Mouse (Mus musculus): ENCODE data around the gene Olfr77.

The Olfr77 gene

DNA sequence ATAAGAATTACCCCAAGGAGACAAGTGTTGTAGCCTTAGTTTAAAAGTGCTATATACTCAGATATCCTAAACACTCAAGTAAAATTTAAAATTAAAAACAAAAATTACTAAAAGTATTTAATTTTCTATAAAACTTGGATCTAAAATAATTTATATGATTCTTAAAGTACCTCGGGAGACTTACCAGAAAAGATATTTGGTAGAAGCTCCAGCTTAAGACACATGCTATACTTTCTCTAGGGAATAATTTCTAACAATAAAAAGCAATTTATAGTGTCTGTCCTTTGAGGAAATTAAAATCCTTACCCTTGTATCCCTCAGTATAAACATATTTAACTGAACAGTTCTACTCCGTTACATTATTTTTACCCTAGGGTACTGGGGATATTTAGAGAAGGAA lies at the start of gene Olfr77:
Olfr77 (plus strand) TSS at position 301 of the 400 bp plus-strand sequence.
- DNase-seq (ENCODE audit: low read depth, low spot score) = no peak

DNA sequence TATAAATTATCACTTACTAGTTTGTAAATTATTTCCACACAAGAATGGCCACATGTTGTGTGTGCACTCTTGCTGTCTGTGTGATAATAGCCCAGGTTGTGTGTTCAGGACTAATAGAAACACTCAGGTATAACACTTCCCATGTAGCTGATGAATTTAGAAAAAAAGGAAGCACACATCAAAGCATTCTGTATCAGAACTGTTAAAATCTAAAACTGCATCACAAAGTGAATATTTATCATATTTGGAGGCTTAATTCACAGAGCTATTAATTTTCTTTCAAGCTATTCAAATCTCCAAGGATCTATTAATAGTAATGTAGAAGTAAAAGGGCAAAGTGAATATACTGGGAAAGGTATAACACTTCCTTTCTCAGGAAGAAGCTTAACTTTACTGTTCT lies 28.8 kb upstream of the Olfr77 start, which contains the start of gene Olfr862:
Olfr862 (minus strand) TSS at position 101 of the 400 bp plus-strand sequence.
- no peak for DNase-seq (ENCODE audit: low read depth, low spot score)

DNA sequence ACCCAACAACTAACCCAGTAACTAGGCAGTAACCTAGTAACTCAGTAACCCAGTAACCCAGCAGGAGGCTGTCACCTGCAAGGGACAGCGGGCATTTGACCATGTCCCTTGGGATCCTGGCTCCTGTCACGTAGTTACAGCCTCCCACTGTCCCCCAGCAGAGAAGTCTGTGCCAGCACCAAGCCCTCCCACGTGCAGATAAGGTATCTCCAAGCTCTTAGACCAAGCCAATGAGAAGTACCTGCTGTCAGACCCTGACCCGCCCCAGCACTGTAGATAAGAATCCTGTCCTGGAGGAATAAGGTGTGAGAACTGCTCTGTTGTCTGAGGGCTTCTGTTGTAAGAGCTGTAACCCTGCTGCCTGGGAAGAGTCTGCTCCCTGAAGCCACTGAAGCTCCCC lies 5.5 kb upstream of the Olfr77 start:
- DNase-seq (ENCODE audit: low read depth, low spot score) = no peak

All from skeletal muscle tissue, adult 2 months (tissue).